Mouse (Mus musculus) megakaryocyte, embryonic 14.5 days (primary cell): Measurements from ENCODE around the gene Smg6.

Experiments
- FLI1 ChIP-seq: IDR thresholded peaks from 2 replicates; pipeline ENCODE4 v1.6.1; 2012; ENCODE audit warnings: low read length, inconsistent platforms, mixed read lengths
- GATA1 ChIP-seq: IDR thresholded peaks from 3 replicates; pipeline ENCODE4 v1.6.1; 2012; ENCODE audit warnings: mixed read lengths, low read length, inconsistent platforms, borderline replicate concordance

GRCm38 (mm10) chr11:75053020-75053419 is 127.4 kb downstream of the Smg6 start:
- TF ChIP-seq FLI1 = no peak
- TF ChIP-seq GATA1 = no peak
